Mouse (Mus musculus) G1E (cell line): ENCODE results near the gene Clic4.

Source experiments
- CTCF ChIP-seq: IDR thresholded peaks from 2 replicates; pipeline ENCODE4 v1.5.1; 2012; ENCODE audit warnings: low read depth, low read length, inconsistent platforms, mixed read lengths
- GATA1 ChIP-seq: IDR thresholded peaks from 2 replicates; pipeline ENCODE4 v1.6.1; 2012; ENCODE audit warnings: borderline replicate concordance, low read length, inconsistent platforms, mixed read lengths
- POLR2AphosphoS5 ChIP-seq: IDR thresholded peaks from 2 replicates; pipeline ENCODE4 v1.6.1; 2012; ENCODE audit warnings: low read depth, low read length, inconsistent platforms; ENCODE audit not compliant: insufficient replicate concordance
- TAL1 ChIP-seq: conservative IDR thresholded peaks from 2 replicates; pipeline ENCODE4 v1.6.1; 2012; ENCODE audit warnings: low read depth, low read length, inconsistent platforms, mixed read lengths

DNA sequence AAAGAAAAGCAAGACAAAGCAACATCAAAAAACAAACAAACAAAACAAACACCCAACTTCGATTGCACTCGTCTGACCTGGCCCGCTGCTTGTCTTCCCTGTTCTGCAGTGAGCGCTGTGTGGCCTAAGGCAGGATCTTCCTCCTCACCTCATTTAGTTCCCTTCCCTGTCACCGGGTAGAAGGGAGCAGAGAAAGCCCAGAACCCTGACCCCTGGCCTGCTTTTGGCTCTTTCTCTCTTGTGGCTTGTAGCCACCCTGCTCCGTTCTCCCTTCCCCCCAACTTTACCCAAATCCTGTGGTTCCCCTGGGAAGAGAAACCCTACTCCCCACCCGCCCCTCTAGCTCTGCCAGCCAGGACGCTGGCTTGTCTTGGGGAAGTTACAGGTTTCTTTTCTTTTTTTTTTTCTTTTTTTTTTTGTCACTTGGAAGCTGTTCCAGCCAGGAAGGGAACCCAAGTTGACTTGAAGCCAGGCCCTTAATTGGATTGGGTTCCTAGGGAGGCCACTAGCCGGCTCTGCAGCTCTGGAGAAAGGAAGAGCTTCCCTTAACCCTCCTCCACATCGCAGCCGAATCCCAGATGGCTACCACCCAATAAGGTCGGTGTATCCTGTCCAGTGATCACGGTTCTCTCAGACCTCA, 10.2 kb upstream of the Clic4 start:
- TF ChIP-seq CTCF (no peak), TAL1 (no peak), POLR2AphosphoS5 (no peak), GATA1 (no peak)
